Mouse (Mus musculus) liver, embryonic 11.5 days (tissue): Measurements from ENCODE around the gene Pgghg. TPM values are rescaled to one million over a fixed set of nuclear protein-coding genes. Genes with fewer than 3 reads are reported as not detected.

Experiments
- ATAC-seq: fragments of 200-750 bp; cut with Nextera tagmentation; replicated peaks from 2 replicates; pipeline ENCODE4 v1.8.0; 2017; ENCODE audit warnings: moderate number of reproducible peaks, mild to moderate bottlenecking, moderate TSS enrichment, moderate library complexity; ENCODE audit not compliant: low FRiP score
- DNase-seq: peaks from one replicate; pipeline ENCODE4 v3.0.0-alpha.2; 2017; ENCODE audit warnings: low spot score
- H3K27ac ChIP-seq: fragments of 300-500 bp; sonication (generic); 2 replicates; pipeline ENCODE4 v1.5.1; 2014; ENCODE audit warnings: mild to moderate bottlenecking, low read depth, low read length, control low read depth
- H3K27me3 ChIP-seq: fragments of 300-500 bp; sonication (generic); replicated peaks from 2 replicates; pipeline ENCODE4 v1.6.1; 2014; ENCODE audit warnings: low read length, mixed read lengths; ENCODE audit not compliant: control insufficient read depth, insufficient read depth
- H3K36me3 ChIP-seq: fragments of 300-500 bp; sonication (generic); 2 replicates; pipeline ENCODE4 v1.6.1; 2014; ENCODE audit warnings: mild to moderate bottlenecking, low read length, moderate library complexity, mixed read lengths; ENCODE audit not compliant: control insufficient read depth, insufficient read depth
- H3K4me1 ChIP-seq: fragments of 300-500 bp; sonication (generic); replicated peaks from 2 replicates; pipeline ENCODE4 v1.6.1; 2014; ENCODE audit warnings: low read length, mixed read lengths; ENCODE audit not compliant: control insufficient read depth, insufficient read depth
- H3K4me2 ChIP-seq: fragments of 300-500 bp; sonication (generic); 2 replicates; pipeline ENCODE4 v1.6.1; 2014; ENCODE audit warnings: mild to moderate bottlenecking, control low read depth, moderate library complexity
- H3K4me3 ChIP-seq: fragments of 300-500 bp; sonication (generic); 2 replicates; pipeline ENCODE4 v1.5.1; 2014; ENCODE audit warnings: low read depth, low read length, control low read depth
- H3K9ac ChIP-seq: fragments of 300-500 bp; sonication (generic); 2 replicates; pipeline ENCODE4 v1.6.1; 2014; ENCODE audit warnings: low read depth, low read length, control low read depth
- H3K9me3 ChIP-seq: fragments of 300-500 bp; sonication (generic); 2 replicates; pipeline ENCODE4 v1.6.1; 2016; ENCODE audit warnings: low read length, inconsistent platforms, mixed read lengths; ENCODE audit not compliant: control insufficient read depth
- WGBS: fragments of 180-500 bp; shearing (Covaris S2); extraction: QIAGEN DNeasy Blood & Tissue Kit; methylation state at CpG from one replicate; pipeline ENCODE4 v1.1.7; 2014; 5-methylcytosine and 5-hydroxymethylcytosine counted together
- polyA plus RNA-seq: library from polyadenylated mRNA; unstranded; fragments of >200 nt; fragmentation: Nextera tagmentation; extraction: Ambion mirVana; gene quantifications from 2 replicates; pipeline ENCODE4 v1.2.1, GENCODE M21; 2014

Pgghg gene
- 13.1 and 13.2 TPM in 2 replicates for polyA plus RNA-seq

GRCm38 (mm10) chr7:140941222-140942051, at the start of gene Pgghg:
Pgghg (plus strand) TSS chr7:140941391.
- ATAC-seq = peak; percentile 85
- Histone ChIP-seq H3K4me3 (peak within 1 kb of the TSS; percentile 64), H3K4me1 (peaks cover 21% of the 10 kb centered on the region), H3K36me3 (peaks cover 3% of the 10 kb centered on the region; the same call in 1 of the 2 replicates), H3K27ac (peak within 1 kb of the TSS; percentile 79), H3K9me3 (no peaks in the 10 kb centered on the region), H3K4me2 (peak within 1 kb of the TSS; percentile 79), H3K9ac (peak within 1 kb of the TSS; percentile 83), H3K27me3 (peaks cover 5% of the 10 kb centered on the region; the same call in 1 of the 2 replicates)
- peak; percentile 90 for DNase-seq
- WGBS = 3% methylated on average over 33 of the region's 33 CpGs

- WGBS = 92% methylated on average over 7 of the region's 7 CpGs
- Histone ChIP-seq H3K36me3 (peaks cover 39% of the 10 kb centered on the region), H3K9me3 (no peaks in the 10 kb centered on the region), H3K4me1 (no peaks in the 10 kb centered on the region), H3K4me2 (no peak overlapping the region), H3K27ac (no peak overlapping the region), H3K9ac (no peak overlapping the region), H3K4me3 (no peak overlapping the region), H3K27me3 (no peaks in the 10 kb centered on the region)
- DNase-seq = no peak
- ATAC-seq = no peak
These were observed 47.2 kb upstream of the Pgghg start for GRCm38 (mm10) chr7:140894031-140894430.

GRCm38 (mm10) chr7:140894611-140895010, 46.6 kb upstream of the Pgghg start:
- no peak for ATAC-seq
- Histone ChIP-seq H3K27ac (no peak overlapping the region), H3K27me3 (no peaks in the 10 kb centered on the region), H3K4me3 (no peak overlapping the region), H3K36me3 (peaks cover 39% of the 10 kb centered on the region), H3K4me2 (no peak overlapping the region), H3K4me1 (no peaks in the 10 kb centered on the region), H3K9ac (no peak overlapping the region), H3K9me3 (no peaks in the 10 kb centered on the region)
- WGBS = 92% methylated on average over 3 of the region's 3 CpGs
- no peak for DNase-seq

DNA sequence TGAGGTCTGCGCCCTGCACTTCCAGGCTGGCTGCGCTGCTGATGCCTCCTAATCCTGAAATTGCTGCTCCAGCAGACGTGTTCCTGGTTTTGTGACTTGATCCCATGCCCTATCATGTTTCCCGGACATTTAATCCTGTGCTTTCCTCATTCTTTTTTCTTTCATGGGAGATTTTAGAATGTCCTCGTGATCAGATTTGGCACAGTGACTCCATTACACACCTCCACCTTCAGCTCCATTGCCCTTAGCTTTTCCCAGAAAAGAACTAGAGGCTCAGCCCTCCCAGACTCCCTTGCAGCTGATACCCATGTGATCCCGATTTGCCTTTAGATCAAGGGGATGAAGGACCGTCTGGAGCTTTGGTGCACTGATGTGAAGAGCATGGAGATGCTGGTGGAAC, 43.3 kb upstream of the Pgghg start:
- ATAC-seq (no peak), DNase-seq (no peak)
- H3K4me2 ChIP-seq = no peak overlapping the region
- WGBS = 87% methylated on average over 7 of the region's 7 CpGs
- H3K4me3 ChIP-seq = no peak overlapping the region
- H3K27me3 ChIP-seq = no peaks in the 10 kb centered on the region
- H3K36me3 ChIP-seq = peaks cover 25% of the 10 kb centered on the region
- H3K4me1 ChIP-seq = no peaks in the 10 kb centered on the region
- no peak overlapping the region for H3K9ac ChIP-seq
- H3K9me3 ChIP-seq = no peaks in the 10 kb centered on the region
- no peak overlapping the region for H3K27ac ChIP-seq

DNA sequence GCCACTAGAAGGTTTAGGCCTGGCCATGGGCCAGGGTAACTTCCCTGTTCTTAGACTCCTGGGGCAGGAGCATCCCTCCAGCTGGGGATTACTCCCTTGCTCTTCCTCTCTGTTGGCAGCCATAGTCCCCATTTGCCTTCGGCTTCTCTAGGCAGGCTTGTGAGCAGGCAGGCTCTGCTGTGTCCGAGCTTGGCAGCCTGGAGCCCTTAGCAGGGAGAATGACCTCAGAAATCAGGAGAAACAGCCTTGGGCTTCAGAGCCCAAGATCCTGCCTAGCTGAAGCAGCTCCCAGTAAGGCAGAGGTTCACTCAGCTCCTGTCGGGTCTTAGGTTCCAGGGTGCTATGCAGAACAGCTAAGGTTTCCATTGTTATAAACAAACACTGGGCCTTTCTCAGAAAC, 42.1 kb upstream of the Pgghg start:
- H3K4me3 ChIP-seq = no peak overlapping the region
- H3K36me3 ChIP-seq = peaks cover 21% of the 10 kb centered on the region
- H3K27me3 ChIP-seq = no peaks in the 10 kb centered on the region
- no peaks in the 10 kb centered on the region for H3K9me3 ChIP-seq
- H3K4me1 ChIP-seq = no peaks in the 10 kb centered on the region
- WGBS = 82% methylated on average over 3 of the region's 3 CpGs
- no peak overlapping the region for H3K9ac ChIP-seq
- no peak for DNase-seq
- ATAC-seq = no peak
- H3K4me2 ChIP-seq = no peak overlapping the region
- H3K27ac ChIP-seq = no peak overlapping the region

DNA sequence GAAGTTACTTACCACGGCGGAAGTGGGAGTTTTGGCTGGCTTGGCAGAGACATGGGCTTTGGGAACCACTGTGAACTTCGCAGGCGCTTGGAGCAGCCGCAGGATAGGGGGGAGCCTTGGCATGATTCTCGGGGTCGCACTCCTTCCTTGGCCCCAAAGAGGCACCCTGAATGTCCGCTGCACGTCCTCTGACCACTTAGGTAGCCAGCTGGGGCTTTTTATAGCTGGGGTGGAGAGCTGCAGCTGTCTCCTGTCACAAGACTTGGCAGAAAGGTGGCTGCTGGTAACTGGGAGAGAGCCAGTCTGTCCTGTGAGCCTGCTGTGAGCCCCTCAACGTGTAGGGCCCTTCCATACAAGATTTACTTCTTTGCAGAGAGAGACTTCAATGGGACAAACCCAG, 41.0 kb upstream of the Pgghg start, which contains the start of gene Cox8b:
TSS of gene Cox8b (minus strand) at position 227 of the 400 bp plus-strand sequence.
- no peak within 1 kb of the TSS for H3K4me3 ChIP-seq
- H3K36me3 ChIP-seq = peaks cover 16% of the 10 kb centered on the region
- H3K4me1 ChIP-seq = no peaks in the 10 kb centered on the region
- WGBS = 77% methylated on average over 10 of the region's 10 CpGs
- no peaks in the 10 kb centered on the region for H3K9me3 ChIP-seq
- no peak within 1 kb of the TSS for H3K4me2 ChIP-seq
- H3K27ac ChIP-seq = no peak within 1 kb of the TSS
- DNase-seq (no peak), ATAC-seq (no peak)
- no peaks in the 10 kb centered on the region for H3K27me3 ChIP-seq
- no peak within 1 kb of the TSS for H3K9ac ChIP-seq

DNA sequence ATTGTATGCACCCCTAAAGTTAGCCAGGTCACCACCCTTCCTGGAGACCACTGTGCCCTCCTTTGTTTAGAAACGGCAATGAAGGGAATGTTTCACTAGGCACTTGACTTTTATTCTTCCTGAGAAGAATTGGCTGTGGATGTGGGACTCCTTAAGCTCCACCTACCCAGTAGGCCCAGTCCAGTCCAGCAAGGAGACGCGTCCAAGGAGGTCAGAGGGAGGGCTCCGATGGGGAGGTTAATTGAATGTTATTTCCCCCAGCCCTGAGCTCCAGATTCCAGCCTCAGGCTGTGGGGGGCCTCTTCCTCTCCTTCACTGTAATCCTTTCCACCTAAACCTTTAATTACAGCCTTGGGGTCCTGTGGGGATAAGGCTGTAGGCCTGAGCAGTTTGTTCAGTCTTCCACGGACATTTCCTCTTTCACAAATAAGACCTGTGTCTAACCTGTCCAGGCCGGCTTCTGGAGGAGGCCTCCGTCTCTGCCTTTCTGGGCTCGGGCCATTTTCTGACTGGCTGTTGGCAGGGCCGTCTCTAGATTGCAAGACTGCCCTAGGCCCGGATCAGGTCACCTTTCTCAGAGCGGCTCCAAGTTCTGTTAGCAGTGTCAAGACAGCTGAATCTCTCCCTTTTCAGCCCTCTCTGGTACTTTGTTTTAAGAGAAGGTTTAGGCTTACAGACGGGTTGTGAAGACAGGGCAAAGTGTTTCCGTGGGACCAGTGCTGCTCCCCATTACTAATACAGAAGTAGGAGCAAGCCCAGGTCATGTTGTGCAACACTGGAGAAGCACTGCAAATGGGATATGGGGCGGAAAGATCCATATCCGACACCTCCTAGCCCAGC, 38.9 kb upstream of the Pgghg start:
- WGBS = 80% methylated on average over 15 of the region's 15 CpGs
- Histone ChIP-seq H3K9me3 (no peaks in the 10 kb centered on the region), H3K9ac (no peak overlapping the region), H3K4me1 (no peaks in the 10 kb centered on the region; the same call in 1 of the 2 replicates), H3K4me2 (no peak overlapping the region), H3K36me3 (peaks cover 14% of the 10 kb centered on the region), H3K4me3 (no peak overlapping the region), H3K27ac (no peak overlapping the region), H3K27me3 (no peaks in the 10 kb centered on the region)
- no peak for DNase-seq
- no peak for ATAC-seq

DNA sequence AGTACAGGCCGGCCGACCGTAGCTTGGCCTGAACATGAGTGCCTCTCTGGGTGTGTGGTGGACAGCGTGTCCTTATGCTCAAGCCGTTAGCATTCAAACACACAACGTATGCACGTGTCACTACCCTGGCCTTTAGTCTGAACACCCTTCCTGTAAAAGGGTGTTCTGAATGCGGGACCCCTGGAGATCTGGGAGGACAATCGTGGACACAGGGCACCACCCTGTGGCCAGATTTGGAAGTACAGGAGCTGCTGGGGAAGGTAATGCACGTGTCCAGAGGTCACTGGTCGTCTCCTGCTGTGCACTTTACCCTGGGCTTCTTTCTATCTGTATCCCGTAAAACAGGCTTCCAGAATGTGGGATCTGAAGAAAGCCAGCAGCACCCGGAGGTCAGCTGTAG, 38.0 kb upstream of the Pgghg start:
- WGBS = 30% methylated on average over 13 of the region's 13 CpGs

More for the DNA sequence above, 38.0 kb upstream of the Pgghg start:
- ATAC-seq (peak; percentile 46), DNase-seq (peak; percentile 79)
- Histone ChIP-seq H3K4me1 (no peaks in the 10 kb centered on the region; the same call in 1 of the 2 replicates), H3K9me3 (no peaks in the 10 kb centered on the region), H3K36me3 (peaks cover 5% of the 10 kb centered on the region), H3K9ac (no peak overlapping the region), H3K27ac (no peak overlapping the region), H3K4me2 (no peak overlapping the region), H3K4me3 (no peak overlapping the region), H3K27me3 (no peaks in the 10 kb centered on the region)
